Mouse (Mus musculus): ENCODE results near the gene Wdr81. TPM values are rescaled to one million over a fixed set of nuclear protein-coding genes. Genes with fewer than 3 reads are reported as not detected.

Wdr81 gene
- polyA plus RNA-seq, 1 experiment from 2014 or later = 3.7 TPM

DNA sequence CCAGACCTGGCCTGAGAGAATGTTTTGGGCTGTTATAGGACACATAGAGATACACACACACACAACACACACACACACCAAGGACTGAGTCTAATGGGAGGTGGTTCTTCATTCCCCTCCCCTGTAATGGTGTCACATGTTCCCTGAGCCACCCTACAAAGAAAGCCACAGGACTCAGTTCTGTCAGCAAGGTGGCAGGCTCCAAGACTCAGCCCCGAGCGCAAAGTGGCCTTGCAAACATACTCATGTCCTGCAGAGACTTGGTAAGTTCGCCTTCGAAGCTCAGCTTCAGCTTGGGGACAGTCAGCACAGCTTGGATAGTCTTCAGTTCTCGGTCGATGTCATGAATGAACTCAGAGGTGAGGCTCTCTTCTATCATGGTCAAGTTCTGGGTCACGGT lies 43.9 kb downstream of the Wdr81 start:
- Histone ChIP-seq H3K9me3 (no peaks in the 10 kb centered on the region), H3K27me3 (replicated peaks) (no peaks in the 10 kb centered on the region), H3K4me2 (no peak overlapping the region), H3K4me3 (no peak overlapping the region), H3K4me1 (0 out of 2 replicates have a peak, but pooled peaks cover 4% of the 10 kb centered on the region), H3K27ac (replicated peaks) (no peak overlapping the region), H3K36me3 (peaks cover 24% of the 10 kb centered on the region), H3K9ac (no peak overlapping the region)
- ATAC-seq (ENCODE audit: extremely low read depth, insufficient number of reproducible peaks, low FRiP score, low TSS enrichment) = no peak
- 81% methylated on average over 7 of the region's 7 CpGs for WGBS

DNA sequence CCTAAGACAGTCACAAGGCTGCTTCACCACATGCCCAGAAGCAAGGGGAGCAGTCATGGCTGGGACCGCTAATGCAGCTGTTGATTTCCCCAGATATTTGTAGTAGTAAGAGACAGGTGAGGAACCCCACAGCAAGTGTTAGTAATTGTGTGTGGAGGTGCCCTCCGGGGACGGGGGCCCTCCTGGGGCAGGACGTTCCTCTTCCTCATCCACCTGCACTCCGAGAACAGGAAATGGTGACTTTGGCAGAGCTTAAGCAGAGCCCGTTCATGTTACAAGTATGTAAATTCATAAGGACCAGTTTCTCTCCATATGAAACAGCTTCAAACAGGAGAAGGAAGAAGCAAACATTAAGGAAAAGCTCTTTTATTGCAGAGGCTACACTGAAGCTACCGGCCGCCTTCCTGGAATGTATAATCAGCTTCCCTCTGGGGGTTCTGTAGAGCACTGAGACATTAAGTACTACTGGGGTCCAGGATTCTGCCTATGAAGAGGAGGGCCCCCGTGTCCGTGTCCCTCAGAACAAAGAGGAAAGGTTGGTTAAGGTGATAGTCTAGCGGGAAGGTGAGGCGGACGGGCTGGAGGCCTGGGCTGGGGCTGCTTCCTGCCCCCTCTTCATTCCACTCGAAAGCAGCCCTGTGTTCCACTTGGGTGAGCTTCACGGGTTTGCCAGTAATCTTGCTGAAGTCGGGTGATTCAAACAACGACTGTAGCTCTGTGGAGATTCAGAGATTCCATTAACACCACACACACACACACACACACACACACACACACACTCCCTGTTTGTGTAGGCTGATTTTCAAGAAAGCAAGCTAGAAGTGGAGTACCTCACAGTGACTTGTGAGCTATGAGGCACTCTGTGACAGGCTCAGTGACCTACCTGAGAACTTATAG lies 44.6 kb downstream of the Wdr81 start:
- no peak for ATAC-seq (ENCODE audit: extremely low read depth, insufficient number of reproducible peaks, low FRiP score, low TSS enrichment)
- no peak overlapping the region for H3K9ac ChIP-seq
- no peaks in the 10 kb centered on the region for H3K9me3 ChIP-seq
- H3K4me3 ChIP-seq = no peak overlapping the region
- H3K36me3 ChIP-seq = peaks cover 24% of the 10 kb centered on the region
- H3K4me1 ChIP-seq = 0 out of 2 replicates have a peak, but pooled peaks cover under 1% of the 10 kb centered on the region
- no peaks in the 10 kb centered on the region for H3K27me3 ChIP-seq (replicated peaks)
- 75% methylated on average over 17 of the region's 17 CpGs for WGBS
- H3K27ac ChIP-seq (replicated peaks) = no peak overlapping the region
- H3K4me2 ChIP-seq = no peak overlapping the region

DNA sequence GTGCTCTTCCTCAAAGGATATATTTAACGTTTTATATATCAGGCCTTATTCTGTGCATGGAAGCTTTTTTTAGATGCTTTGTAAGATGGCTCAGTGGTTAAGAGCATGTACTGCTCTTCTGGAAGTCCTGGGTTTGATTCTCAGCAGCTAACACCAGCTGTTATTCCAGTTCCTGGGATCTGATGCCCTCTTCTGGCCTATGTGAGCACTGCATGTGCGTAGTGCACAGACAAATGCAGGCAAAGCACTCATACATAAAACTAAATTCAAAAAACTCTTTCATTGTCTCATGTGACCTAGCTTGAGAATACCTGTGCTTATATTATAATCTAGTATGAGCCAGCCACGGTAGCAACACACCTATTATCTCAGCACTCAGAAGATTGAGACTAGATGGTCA lies 47.7 kb downstream of the Wdr81 start:
- 39% methylated on average over 3 of the region's 3 CpGs for WGBS
- H3K9me3 ChIP-seq = no peaks in the 10 kb centered on the region
- peaks cover 22% of the 10 kb centered on the region for H3K36me3 ChIP-seq
- no peak for ATAC-seq (ENCODE audit: extremely low read depth, insufficient number of reproducible peaks, low FRiP score, low TSS enrichment)
- no peaks in the 10 kb centered on the region for H3K27me3 ChIP-seq (replicated peaks)
- no peak overlapping the region for H3K9ac ChIP-seq
- H3K4me2 ChIP-seq = no peak overlapping the region
- H3K4me1 ChIP-seq = peaks cover 25% of the 10 kb centered on the region
- H3K27ac ChIP-seq (replicated peaks) = no peak overlapping the region
- no peak overlapping the region for H3K4me3 ChIP-seq

DNA sequence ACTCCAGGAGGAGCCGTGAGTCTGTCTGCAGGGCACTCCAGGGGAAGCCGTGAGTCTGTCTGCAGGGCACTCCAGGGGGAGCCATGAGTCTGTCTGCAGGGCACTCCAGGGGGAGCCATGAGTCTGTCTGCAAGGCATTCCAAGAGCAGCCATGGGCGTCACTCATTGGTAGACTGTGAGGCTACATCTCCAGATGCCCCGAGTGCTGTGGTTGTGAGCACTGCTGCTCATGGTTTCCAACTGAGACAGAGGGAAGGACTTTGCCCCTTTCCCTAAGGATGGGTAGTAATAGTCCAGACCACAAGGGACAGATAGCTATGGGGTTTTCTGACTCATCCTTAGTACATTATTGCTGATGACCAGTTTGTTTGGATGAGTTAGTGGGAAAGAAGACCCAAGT lies 48.4 kb downstream of the Wdr81 start:
- WGBS = 58% methylated on average over 4 of the region's 4 CpGs
- H3K9ac ChIP-seq = no peak overlapping the region
- peaks cover 25% of the 10 kb centered on the region for H3K36me3 ChIP-seq
- H3K4me1 ChIP-seq = peaks cover 25% of the 10 kb centered on the region
- ATAC-seq (ENCODE audit: extremely low read depth, insufficient number of reproducible peaks, low FRiP score, low TSS enrichment) = no peak
- H3K9me3 ChIP-seq = no peaks in the 10 kb centered on the region
- no peak overlapping the region for H3K27ac ChIP-seq (replicated peaks)
- H3K27me3 ChIP-seq (replicated peaks) = no peaks in the 10 kb centered on the region
- H3K4me2 ChIP-seq = no peak overlapping the region
- no peak overlapping the region for H3K4me3 ChIP-seq

DNA sequence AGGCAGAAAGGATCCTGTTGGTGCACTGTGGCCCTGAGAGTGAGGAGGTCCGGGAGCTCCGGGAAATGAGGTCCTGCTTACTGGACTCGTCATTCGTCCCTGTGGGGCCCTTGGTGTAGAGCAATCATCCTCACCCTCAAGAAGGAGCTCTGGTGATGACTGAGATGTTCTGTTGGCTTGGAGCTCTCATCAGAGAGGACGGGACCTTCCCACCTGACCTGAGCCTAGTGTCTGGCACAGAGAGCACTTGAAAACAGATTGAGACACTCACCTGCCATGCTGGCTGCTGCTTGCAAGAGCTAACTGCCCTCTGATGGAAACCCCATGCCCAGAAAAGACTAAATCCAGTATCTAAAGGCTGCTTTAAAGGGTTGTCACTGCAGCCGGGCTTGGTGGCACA lies 49.7 kb downstream of the Wdr81 start:
- Histone ChIP-seq H3K36me3 (peaks cover 29% of the 10 kb centered on the region), H3K27ac (replicated peaks) (no peak overlapping the region), H3K27me3 (replicated peaks) (no peaks in the 10 kb centered on the region), H3K9ac (no peak overlapping the region), H3K4me1 (peaks cover 25% of the 10 kb centered on the region), H3K4me2 (no peak overlapping the region), H3K4me3 (no peak overlapping the region), H3K9me3 (no peaks in the 10 kb centered on the region)
- ATAC-seq (ENCODE audit: extremely low read depth, insufficient number of reproducible peaks, low FRiP score, low TSS enrichment) = no peak
- WGBS = 78% methylated on average over 6 of the region's 6 CpGs

DNA sequence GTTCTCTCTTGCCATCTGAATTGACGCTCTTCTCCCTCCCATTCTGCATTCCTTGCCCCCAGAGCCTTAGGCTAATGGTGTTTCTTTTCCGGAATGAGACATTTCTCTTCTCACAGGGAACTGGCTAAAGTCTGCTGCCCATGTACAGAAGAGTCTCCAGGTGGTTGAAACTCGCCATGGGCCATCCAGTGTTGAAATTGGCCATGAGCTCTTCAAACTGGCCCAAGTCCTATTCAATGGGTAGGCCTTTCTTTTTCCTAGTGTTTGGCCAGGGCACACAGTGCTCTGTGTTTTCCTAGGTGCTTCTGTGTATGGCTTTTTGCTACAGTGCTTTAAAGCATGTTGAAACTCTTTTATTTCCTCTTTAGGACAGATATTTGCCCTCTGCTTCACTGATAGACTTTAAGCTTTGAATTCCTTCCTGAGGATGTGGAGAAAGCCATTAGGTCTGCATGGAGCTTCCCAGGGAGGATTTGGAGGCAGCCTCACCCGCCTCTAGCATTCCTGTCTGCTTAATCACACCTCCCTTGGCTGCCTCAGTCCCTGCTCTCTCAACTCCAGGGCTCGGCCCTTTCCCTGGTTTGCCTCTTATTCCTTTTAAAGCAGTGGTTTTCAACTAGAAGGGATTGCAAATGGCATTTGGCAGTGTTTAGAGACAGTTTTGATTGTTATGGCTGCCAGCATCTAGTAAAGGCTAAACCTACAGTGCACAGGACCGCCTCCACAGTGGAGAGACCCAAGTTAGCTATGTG lies 51.0 kb downstream of the Wdr81 start:
- Histone ChIP-seq H3K9me3 (no peaks in the 10 kb centered on the region), H3K27me3 (replicated peaks) (no peaks in the 10 kb centered on the region), H3K36me3 (peaks cover 34% of the 10 kb centered on the region), H3K4me1 (peaks cover 25% of the 10 kb centered on the region), H3K9ac (peak overlapping the region; percentile 2; the same call in 1 of the 2 replicates), H3K4me2 (no peak overlapping the region), H3K27ac (replicated peaks) (peak overlapping the region; percentile 77), H3K4me3 (no peak overlapping the region)
- 52% methylated on average over 6 of the region's 6 CpGs for WGBS
- ATAC-seq (ENCODE audit: extremely low read depth, insufficient number of reproducible peaks, low FRiP score, low TSS enrichment) = no peak

DNA sequence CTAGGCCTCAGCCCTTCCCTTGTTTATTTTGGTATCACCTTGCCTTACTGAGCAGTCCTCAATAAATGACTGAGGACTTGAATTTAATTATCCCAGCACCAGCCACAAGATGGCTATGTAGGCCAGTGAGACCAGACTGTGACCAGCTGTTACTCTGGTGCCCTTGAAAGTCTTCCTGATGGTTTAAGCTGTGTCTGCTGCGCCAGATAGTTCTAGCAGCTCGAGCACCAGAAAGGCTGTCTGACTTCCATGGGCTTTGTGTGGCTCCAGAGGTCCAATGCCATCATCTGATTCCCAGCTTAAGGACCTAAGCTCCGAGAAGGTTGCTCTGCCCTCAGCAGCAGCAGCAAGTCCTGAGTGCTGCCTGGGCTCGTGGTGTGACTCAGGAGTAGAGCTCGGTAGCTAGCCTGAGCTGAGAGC lies 52.2 kb downstream of the Wdr81 start:
- Histone ChIP-seq H3K9me3 (no peaks in the 10 kb centered on the region), H3K9ac (peak overlapping the region; percentile 62), H3K4me3 (no peak overlapping the region), H3K27me3 (replicated peaks) (no peaks in the 10 kb centered on the region), H3K4me1 (peaks cover 32% of the 10 kb centered on the region), H3K36me3 (peaks cover 34% of the 10 kb centered on the region), H3K4me2 (peak overlapping the region; percentile 16; the same call in 1 of the 2 replicates), H3K27ac (replicated peaks) (peak overlapping the region; percentile 72)
- 43% methylated on average over 5 of the region's 5 CpGs for WGBS
- ATAC-seq (ENCODE audit: extremely low read depth, insufficient number of reproducible peaks, low FRiP score, low TSS enrichment) = no peak; the same call in 1 of the 2 replicates

DNA sequence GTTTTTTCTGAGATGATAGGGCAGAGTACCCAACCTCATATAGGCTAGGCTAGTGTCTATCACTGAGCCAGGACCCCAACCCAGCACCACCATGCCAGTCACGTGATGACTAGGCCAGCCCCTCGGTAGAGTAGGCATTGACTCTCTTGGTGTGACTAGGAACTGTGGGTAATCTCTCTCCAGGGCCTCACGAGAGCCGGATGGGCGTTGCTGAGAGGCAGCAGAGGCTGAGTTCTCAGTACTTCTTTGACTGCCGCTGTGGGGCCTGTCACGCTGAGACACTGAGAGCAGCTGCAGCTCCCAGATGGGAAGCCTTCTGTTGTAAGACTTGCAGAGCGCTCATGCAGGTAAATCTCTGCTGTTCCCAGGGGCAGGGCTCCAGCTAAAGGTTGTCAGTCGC lies 54.4 kb downstream of the Wdr81 start:
- no peak overlapping the region for H3K9ac ChIP-seq
- 74% methylated on average over 9 of the region's 9 CpGs for WGBS
- no peaks in the 10 kb centered on the region for H3K9me3 ChIP-seq
- no peaks in the 10 kb centered on the region for H3K27me3 ChIP-seq (replicated peaks)
- peaks cover 38% of the 10 kb centered on the region for H3K4me1 ChIP-seq
- H3K27ac ChIP-seq (replicated peaks) = no peak overlapping the region
- no peak overlapping the region for H3K4me3 ChIP-seq
- no peak for ATAC-seq (ENCODE audit: extremely low read depth, insufficient number of reproducible peaks, low FRiP score, low TSS enrichment)
- H3K4me2 ChIP-seq = no peak overlapping the region
- H3K36me3 ChIP-seq = peaks cover 20% of the 10 kb centered on the region

DNA sequence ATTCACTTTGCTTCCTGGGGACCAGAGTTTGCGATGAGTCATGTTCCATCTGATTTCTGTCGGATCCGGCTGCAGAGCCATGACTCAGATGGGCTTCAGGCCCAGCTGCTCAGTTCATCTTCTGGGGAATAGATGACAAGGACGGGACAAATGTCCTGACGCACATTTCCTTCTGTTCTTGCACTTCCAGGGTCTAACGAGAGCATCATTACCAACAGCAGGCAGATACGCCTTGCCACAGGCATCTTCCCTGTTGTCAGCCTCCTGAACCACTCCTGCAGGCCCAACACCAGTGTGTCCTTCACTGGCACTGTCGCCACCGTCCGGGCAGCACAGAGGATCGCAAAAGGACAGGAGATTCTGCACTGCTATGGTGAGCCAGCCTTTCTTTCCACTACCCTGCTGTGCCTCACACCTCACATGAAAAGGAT lies 55.1 kb downstream of the Wdr81 start:
- Histone ChIP-seq H3K4me2 (no peak overlapping the region), H3K9ac (no peak overlapping the region), H3K4me3 (no peak overlapping the region), H3K4me1 (peaks cover 38% of the 10 kb centered on the region), H3K36me3 (peaks cover 26% of the 10 kb centered on the region), H3K9me3 (no peaks in the 10 kb centered on the region), H3K27ac (replicated peaks) (no peak overlapping the region), H3K27me3 (replicated peaks) (no peaks in the 10 kb centered on the region)
- no peak for ATAC-seq (ENCODE audit: extremely low read depth, insufficient number of reproducible peaks, low FRiP score, low TSS enrichment)
- 73% methylated on average over 11 of the region's 11 CpGs for WGBS

DNA sequence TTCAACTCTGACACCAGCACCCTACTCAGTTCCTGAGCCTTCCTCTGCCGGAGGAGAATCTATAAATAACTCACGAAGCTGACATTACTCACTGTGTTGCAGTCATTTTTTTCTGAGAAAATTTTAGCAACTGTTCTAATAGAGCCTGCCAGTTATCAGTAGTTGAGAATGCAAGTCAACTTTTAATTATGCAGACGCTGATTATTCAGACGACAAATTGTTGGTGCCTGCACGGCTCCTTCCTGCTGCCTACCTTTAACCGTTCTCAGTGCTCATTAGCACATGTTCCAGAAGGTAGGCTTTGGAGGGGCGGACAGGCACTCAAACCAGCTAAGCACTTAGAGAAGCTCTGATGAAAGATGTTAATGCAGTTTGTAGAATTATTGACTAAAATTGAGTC lies 57.1 kb downstream of the Wdr81 start:
- Histone ChIP-seq H3K27ac (replicated peaks) (no peak overlapping the region), H3K4me2 (peak overlapping the region; percentile 34), H3K36me3 (peaks cover 36% of the 10 kb centered on the region), H3K27me3 (replicated peaks) (no peaks in the 10 kb centered on the region), H3K9me3 (no peaks in the 10 kb centered on the region), H3K4me3 (no peak overlapping the region), H3K4me1 (peaks cover 18% of the 10 kb centered on the region), H3K9ac (no peak overlapping the region)
- 34% methylated on average over 7 of the region's 7 CpGs for WGBS
- ATAC-seq (ENCODE audit: extremely low read depth, insufficient number of reproducible peaks, low FRiP score, low TSS enrichment) = no peak

DNA sequence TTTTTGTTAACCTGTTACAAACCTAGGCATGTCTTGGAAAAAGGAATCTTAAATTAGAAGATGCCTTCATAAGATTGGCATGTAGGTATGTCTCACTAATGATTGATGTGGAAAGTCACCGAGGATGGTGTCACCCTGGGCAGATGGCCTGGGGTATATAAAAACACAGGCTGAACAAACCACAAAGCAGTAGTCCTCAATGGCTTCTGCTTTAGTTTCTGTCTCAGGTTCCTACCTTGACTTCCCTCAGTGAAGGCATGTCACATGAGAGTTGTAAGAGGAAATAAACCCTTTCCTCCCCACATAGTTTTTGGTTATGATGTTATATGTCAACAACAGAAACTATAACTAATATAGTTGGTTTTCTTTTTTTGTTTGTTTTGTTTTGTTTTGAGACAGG lies 58.9 kb downstream of the Wdr81 start:
- Histone ChIP-seq H3K27me3 (replicated peaks) (no peaks in the 10 kb centered on the region), H3K9me3 (no peaks in the 10 kb centered on the region), H3K4me1 (peaks cover 13% of the 10 kb centered on the region), H3K36me3 (peaks cover 31% of the 10 kb centered on the region), H3K4me2 (no peak overlapping the region), H3K9ac (no peak overlapping the region), H3K27ac (replicated peaks) (no peak overlapping the region), H3K4me3 (no peak overlapping the region)
- no peak for ATAC-seq (ENCODE audit: extremely low read depth, insufficient number of reproducible peaks, low FRiP score, low TSS enrichment)
- 45% methylated on average over 1 of the region's 1 CpGs for WGBS
